Mouse (Mus musculus): ENCODE results near the gene Stk32b.

DNA sequence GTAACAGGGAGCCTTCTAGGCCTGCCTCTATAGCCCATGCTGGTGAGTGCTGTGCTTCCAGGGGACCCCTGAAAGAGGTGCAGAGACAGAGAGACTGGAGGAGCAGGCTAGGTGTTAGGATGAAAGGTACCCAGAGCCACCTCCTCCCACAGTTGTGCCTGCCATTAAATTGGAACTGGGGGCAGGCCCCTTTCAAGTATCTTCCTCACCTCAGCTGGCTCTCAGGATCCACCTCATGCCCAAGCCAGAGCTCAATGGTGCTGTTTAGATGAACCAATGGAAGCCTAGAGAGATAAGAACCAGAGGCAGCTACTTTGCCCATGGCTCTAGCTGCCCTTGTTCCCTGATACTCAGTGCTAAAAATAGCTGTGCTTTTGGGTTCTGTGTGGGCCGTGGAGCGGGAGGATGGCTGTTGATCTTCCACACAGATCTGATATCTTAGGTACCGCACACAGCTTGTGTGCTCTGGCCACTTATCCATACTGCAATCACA, 221.9 kb downstream of the Stk32b start:
- no peak for TF ChIP-seq POLR2A (IDR thresholded peaks at IDR 0.05; ENCODE audit: low read depth, low read length)
- no peak for TF ChIP-seq CTCF (IDR thresholded peaks at IDR 0.05; ENCODE audit: borderline replicate concordance, insufficient read depth, low read length)
